Mouse (Mus musculus) ES-Bruce4 (cell line): Measurements from ENCODE around the gene Tubg2.

Experiments
- CTCF ChIP-seq: IDR thresholded peaks from one replicate; pipeline ENCODE4 v1.8.1; 2011; ENCODE audit warnings: low read depth, low read length
- EP300 ChIP-seq: IDR thresholded peaks from 2 replicates; pipeline ENCODE4 v1.6.1; 2011; ENCODE audit warnings: low read depth, low read length; ENCODE audit not compliant: insufficient read depth
- POLR2A ChIP-seq: IDR thresholded peaks from one replicate; pipeline ENCODE4 v1.8.1; 2011; ENCODE audit warnings: low read length; ENCODE audit not compliant: insufficient read depth

DNA sequence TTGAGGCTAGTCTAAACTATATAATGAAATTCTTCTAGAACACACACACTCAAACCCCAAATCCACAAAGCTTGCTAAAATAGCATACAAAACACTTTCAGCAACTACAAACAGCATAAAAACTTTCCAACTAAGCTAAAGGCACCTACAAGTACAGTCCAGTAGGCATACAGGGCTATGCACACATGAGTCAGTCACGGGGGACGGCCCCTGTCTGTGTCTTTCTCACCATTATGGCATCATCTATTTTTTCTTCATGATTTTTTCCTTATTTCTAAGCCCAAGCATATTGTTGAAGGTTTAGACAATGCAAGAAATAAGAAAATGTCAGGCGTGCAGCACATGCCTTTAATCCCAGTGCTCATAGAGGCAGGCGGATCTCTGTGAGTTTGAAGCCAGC is 44.5 kb upstream of the Tubg2 start:
- TF ChIP-seq CTCF = no peak
- TF ChIP-seq POLR2A = no peak
- no peak for TF ChIP-seq EP300
